Mouse (Mus musculus) limb, embryonic 11.5 days (tissue): Measurements from ENCODE around the gene Elmo2. TPM values are rescaled to one million over a fixed set of nuclear protein-coding genes. Genes with fewer than 3 reads are reported as not detected.
A peak's percentile ranks its signal among the peaks of the same experiment; 100 is the strongest.

Source experiments
- ATAC-seq: fragments of 200-750 bp; cut with Nextera tagmentation; 2 replicates; pipeline ENCODE4 v1.8.0; 2017; ENCODE audit warnings: low read depth; ENCODE audit not compliant: insufficient number of reproducible peaks, low FRiP score, low TSS enrichment
- DNase-seq: peaks from one replicate; pipeline ENCODE4 v3.0.0-alpha.2; 2015; ENCODE audit warnings: low spot score
- H3K27ac ChIP-seq: fragments of 300-500 bp; sonication (generic); replicated peaks from 2 replicates; pipeline ENCODE4 v1.5.1; 2014; ENCODE audit warnings: low read depth, mild to moderate bottlenecking, low read length
- H3K27me3 ChIP-seq: fragments of 300-500 bp; sonication (generic); 2 replicates; pipeline ENCODE4 v1.6.1; 2014; ENCODE audit warnings: mild to moderate bottlenecking, low read length, mixed read lengths; ENCODE audit not compliant: control insufficient read depth, insufficient read depth
- H3K36me3 ChIP-seq: fragments of 300-500 bp; sonication (generic); 2 replicates; pipeline ENCODE4 v1.6.1; 2014; ENCODE audit warnings: mild to moderate bottlenecking, low read length, moderate library complexity, mixed read lengths; ENCODE audit not compliant: control insufficient read depth, insufficient read depth
- H3K4me1 ChIP-seq: fragments of 300-500 bp; sonication (generic); 2 replicates; pipeline ENCODE4 v1.6.1; 2014; ENCODE audit warnings: low read length, mixed read lengths; ENCODE audit not compliant: control insufficient read depth, insufficient read depth
- H3K4me2 ChIP-seq: fragments of 300-500 bp; sonication (generic); 2 replicates; pipeline ENCODE4 v1.6.1; 2014; ENCODE audit warnings: low read depth, mild to moderate bottlenecking, moderate library complexity; ENCODE audit not compliant: severe bottlenecking
- H3K4me3 ChIP-seq: fragments of 300-500 bp; sonication (generic); 2 replicates; pipeline ENCODE4 v1.5.1; 2014; ENCODE audit warnings: low read depth, low read length
- H3K9ac ChIP-seq: fragments of 300-500 bp; sonication (generic); 2 replicates; pipeline ENCODE4 v1.6.1; 2014; ENCODE audit warnings: mild to moderate bottlenecking, low read length
- H3K9me3 ChIP-seq: fragments of 300-500 bp; sonication (generic); 2 replicates; pipeline ENCODE4 v1.6.1; 2016; ENCODE audit warnings: low read length; ENCODE audit not compliant: control insufficient read depth
- WGBS: fragments of 180-500 bp; shearing (Covaris S2); extraction: QIAGEN DNeasy Blood & Tissue Kit; methylation state at CpG from one replicate; pipeline ENCODE4 v1.1.7; 2014; 5-methylcytosine and 5-hydroxymethylcytosine counted together
- polyA plus RNA-seq: library from polyadenylated mRNA; unstranded; fragments of >200 nt; fragmentation: Nextera tagmentation; extraction: Ambion mirVana; gene quantifications from 2 replicates; pipeline ENCODE4 v1.2.1, GENCODE M21; 2014

Elmo2 gene
- polyA plus RNA-seq, 1 experiment from 2014 or later: 86.0 TPM

DNA sequence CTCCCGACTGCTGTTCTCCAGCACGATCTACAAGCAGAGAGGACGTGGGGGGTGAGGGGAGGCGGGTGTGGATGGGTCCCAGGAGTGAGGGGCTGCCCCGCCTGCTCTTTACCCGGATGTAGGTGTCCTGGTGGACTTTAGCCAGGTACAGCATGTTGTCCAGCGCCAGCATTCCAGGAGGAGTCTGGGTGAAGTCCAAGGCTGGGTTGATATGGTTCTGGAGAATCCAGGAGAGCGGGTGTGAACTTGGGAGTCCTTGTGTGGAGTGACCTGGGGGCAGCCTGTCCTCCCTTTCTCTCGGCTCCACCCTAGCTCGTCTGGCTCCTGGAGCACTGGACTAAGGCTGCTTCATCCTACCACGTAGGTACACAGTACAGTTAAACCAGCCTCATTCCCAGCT is 28.9 kb downstream of the Elmo2 start:
- ATAC-seq (no peak), DNase-seq (no peak)
- Histone ChIP-seq H3K4me3 (no peak overlapping the region), H3K4me1 (no peaks in the 10 kb centered on the region), H3K9me3 (no peaks in the 10 kb centered on the region), H3K9ac (no peak overlapping the region), H3K27me3 (no peaks in the 10 kb centered on the region), H3K4me2 (no peak overlapping the region), H3K27ac (no peak overlapping the region), H3K36me3 (peaks cover 16% of the 10 kb centered on the region)
- 94% methylated on average over 11 of the region's 11 CpGs for WGBS

DNA sequence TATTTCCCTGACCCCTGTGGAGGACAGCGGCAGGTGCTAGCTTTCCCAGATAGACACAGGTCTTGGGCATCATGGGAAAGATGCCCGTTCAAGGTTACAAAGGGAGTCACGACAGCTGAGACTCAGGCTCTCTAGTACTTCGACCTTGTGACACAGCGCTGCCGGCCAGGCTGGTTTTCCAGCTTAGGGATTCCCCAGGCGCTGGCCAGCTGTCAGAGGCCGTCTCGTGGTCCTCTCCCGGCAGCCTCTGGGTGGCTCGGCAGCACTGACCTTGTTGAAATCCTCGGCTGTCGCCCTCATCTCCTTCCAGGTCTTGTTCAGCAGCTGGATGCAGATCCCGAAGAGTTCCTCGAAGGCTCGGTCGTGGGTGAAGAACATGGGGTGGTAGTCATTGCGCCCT is 29.7 kb downstream of the Elmo2 start:
- no peak for ATAC-seq
- H3K4me1 ChIP-seq: no peaks in the 10 kb centered on the region
- H3K36me3 ChIP-seq: peaks cover 16% of the 10 kb centered on the region
- no peak for DNase-seq
- no peak overlapping the region for H3K4me2 ChIP-seq
- no peaks in the 10 kb centered on the region for H3K27me3 ChIP-seq
- H3K9ac ChIP-seq: no peak overlapping the region
- H3K27ac ChIP-seq: no peak overlapping the region
- no peak overlapping the region for H3K4me3 ChIP-seq
- WGBS: 91% methylated on average over 18 of the region's 18 CpGs
- no peaks in the 10 kb centered on the region for H3K9me3 ChIP-seq

DNA sequence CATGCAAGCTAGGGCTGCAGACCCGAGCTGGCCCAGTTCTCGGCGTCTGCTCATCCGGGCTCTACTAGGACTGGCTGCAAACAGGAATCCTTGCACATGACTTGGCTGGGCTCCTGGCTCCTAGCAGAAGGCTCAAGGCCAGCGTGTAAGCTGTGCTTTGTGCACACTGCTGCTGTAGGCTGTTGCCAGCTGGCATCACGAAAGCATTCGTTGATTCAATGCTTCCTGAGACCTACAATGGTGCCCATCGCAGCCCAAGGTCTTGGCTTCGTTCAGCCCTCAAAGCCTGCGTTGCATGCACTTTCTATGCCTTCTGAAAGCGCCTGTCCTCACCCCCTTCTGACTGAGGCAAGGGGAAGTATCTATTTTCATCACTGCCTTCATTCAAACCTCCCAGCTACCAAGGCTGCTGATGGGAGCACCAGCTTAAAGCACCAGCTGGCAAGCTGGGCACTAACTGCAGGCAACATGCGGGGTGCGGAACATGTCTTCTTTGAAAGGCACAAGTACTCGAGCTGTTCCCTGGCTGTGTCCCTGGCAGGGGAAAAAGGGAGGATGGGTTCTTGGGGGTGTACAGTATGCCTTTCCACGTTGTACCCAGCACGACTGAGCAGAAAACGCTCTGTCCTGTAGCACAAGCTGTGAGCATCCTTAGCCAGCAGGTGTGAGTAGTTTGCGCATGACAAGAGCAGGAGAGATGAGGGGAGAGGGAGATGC is 37.8 kb downstream of the Elmo2 start:
- peak overlapping the region; percentile 39; the same call in 1 of the 2 replicates for H3K9ac ChIP-seq
- H3K4me2 ChIP-seq: peak overlapping the region; percentile 87
- no peak for ATAC-seq
- H3K27me3 ChIP-seq: no peaks in the 10 kb centered on the region
- WGBS: 68% methylated on average over 18 of the region's 18 CpGs
- no peak overlapping the region; the same call in 1 of the 2 replicates for H3K27ac ChIP-seq
- H3K4me3 ChIP-seq: peak overlapping the region; percentile 83
- peaks cover 3% of the 10 kb centered on the region; the same call in 1 of the 2 replicates for H3K36me3 ChIP-seq
- H3K4me1 ChIP-seq: peaks cover 16% of the 10 kb centered on the region; the same call in 1 of the 2 replicates
- no peaks in the 10 kb centered on the region for H3K9me3 ChIP-seq
- DNase-seq: no peak

DNA sequence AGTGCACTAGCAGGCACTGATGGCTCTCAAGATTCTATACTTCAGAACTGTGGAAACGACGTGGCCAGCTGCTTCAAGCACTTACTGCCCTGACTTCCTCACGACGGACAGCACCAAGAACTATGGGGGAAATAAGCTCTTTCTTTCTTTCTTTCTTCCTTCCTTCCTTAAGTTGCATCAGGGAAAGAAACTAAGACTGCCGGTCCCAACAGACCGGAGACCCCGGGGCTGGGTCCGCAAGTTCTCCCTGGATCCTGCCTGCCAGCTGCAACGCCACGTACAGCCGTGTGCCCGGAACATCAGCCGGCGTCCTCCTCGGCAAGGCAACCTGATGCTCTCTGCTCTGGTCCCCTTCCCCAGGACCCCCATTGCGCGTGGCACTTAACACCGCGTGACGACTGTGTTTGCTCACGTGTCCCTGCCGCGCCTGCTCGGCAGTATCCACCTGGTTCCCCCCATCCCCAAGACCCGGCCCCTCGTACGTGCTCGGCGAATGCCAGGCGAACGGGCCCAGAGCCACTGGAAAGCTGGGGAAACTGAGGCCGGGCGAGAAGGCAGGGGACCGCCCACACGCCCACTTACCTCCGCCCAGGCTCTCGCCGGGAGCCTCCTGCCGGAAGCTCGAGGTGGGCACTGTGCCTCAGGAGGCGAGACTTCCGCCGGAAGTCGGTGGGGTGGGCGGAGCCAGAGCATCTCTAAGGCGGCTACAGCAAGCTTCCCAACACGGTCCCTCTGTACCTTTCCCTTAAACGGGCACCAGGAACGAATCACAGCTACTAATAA is 38.9 kb downstream of the Elmo2 start, which contains the start of gene Slc35c2:
TSS of gene Slc35c2 (minus strand) at position 668 of the 783 bp plus-strand sequence.
- ATAC-seq (peak; percentile 82), DNase-seq (peak; percentile 95)
- Histone ChIP-seq H3K27me3 (no peaks in the 10 kb centered on the region), H3K4me3 (peak within 1 kb of the TSS; percentile 83), H3K4me1 (peaks cover 16% of the 10 kb centered on the region; the same call in 1 of the 2 replicates), H3K36me3 (peaks cover 3% of the 10 kb centered on the region; the same call in 1 of the 2 replicates), H3K4me2 (peak within 1 kb of the TSS; percentile 87), H3K9me3 (no peaks in the 10 kb centered on the region), H3K9ac (peak within 1 kb of the TSS; percentile 72), H3K27ac (no peak within 1 kb of the TSS; the same call in 1 of the 2 replicates)
- under 1% methylated on average over 49 of the region's 49 CpGs for WGBS

DNA sequence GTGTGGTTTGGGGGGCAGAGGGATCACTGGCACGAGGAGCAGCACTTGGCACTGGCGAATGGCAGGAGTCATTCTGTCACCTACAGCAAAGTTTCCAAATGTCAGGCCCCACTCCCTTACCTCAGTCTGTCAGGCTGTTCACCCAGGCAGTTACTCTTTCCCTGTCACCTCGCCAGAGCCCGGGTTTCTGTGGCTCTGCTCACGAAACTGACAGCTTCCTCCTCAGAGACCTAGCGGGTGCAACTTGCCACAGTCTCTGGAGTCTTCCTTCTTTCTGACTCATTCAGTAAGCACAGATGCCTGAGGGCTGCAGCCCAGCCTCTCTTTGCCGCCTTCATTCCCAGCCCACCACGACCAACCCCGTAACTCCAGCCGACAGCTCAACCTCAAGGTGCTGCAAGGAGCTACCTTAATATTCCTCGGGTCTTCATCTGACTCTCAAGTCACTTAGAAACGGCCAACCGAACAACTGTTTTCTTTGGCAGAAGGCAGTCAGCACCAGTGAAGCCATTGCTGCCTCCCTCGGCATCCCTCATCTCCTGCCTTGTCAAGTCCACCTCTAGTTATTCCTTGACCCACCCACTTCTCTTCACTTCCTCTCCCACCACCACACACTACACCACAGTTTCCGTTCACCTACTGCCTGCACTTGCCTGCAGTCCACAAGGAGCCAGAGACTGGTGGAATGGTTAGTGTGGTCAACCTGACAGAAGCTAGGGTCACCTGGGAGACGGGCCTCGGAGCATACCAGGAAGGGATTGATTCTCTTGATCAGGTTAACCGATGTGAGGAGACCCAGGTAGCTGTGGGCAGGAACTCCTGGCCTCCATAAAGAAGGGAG is 39.7 kb downstream of the Elmo2 start:
- Histone ChIP-seq H3K27ac (no peak overlapping the region), H3K9me3 (no peaks in the 10 kb centered on the region), H3K4me2 (peak overlapping the region; percentile 87), H3K36me3 (peaks cover under 1% of the 10 kb centered on the region; the same call in 1 of the 2 replicates), H3K27me3 (no peaks in the 10 kb centered on the region), H3K9ac (peak overlapping the region; percentile 72), H3K4me3 (peak overlapping the region; percentile 83), H3K4me1 (peaks cover 16% of the 10 kb centered on the region; the same call in 1 of the 2 replicates)
- 70% methylated on average over 18 of the region's 18 CpGs for WGBS
- no peak for DNase-seq
- ATAC-seq: no peak

DNA sequence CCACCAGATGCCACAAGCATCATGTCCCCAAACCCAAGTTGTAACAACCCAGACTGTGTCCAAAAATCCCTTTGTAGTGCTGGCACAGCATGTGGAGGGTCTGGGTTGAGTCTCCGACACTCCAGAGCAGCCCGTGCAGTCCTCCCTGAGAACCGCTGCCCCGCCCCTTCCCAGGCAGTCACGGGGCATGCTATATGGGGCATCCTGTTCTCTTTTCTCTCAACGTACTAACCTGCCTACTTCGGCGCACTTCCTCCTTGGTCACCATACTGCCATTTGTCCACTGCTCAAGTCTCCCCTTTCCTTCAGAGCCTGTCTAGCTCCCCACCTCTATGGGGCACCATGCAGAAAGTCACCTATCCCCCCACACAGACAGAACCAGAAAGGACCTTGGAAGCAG is 40.7 kb downstream of the Elmo2 start:
- ATAC-seq (no peak), DNase-seq (no peak)
- H3K9ac ChIP-seq: no peak overlapping the region
- no peak overlapping the region for H3K4me2 ChIP-seq
- H3K27ac ChIP-seq: no peak overlapping the region
- peaks cover 16% of the 10 kb centered on the region; the same call in 1 of the 2 replicates for H3K4me1 ChIP-seq
- peaks cover 2% of the 10 kb centered on the region; the same call in 1 of the 2 replicates for H3K36me3 ChIP-seq
- no peaks in the 10 kb centered on the region for H3K9me3 ChIP-seq
- H3K4me3 ChIP-seq: no peak overlapping the region
- WGBS: 92% methylated on average over 8 of the region's 8 CpGs
- H3K27me3 ChIP-seq: no peaks in the 10 kb centered on the region

DNA sequence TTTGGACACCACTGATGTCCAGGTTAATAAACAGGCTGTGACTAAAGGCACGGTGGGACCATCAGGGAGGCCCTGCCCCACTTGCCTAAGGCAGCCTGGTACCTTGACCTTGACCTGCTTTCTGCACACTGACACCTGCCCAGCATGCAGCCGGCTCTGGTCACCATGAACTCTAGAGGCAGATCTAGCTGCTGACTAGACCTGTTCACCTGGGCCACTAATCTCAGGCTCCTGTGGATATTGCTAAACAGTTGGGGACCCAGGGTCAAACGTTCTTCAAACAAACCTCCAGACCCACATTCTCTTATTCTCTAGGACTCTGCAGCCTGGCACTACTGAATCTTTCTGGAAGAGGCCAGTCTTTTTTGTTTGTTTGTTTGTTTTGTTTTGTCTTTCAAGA is 41.2 kb downstream of the Elmo2 start:
- Histone ChIP-seq H3K27ac (no peak overlapping the region), H3K4me2 (no peak overlapping the region), H3K4me3 (no peak overlapping the region), H3K9ac (no peak overlapping the region), H3K27me3 (no peaks in the 10 kb centered on the region), H3K4me1 (peaks cover 16% of the 10 kb centered on the region; the same call in 1 of the 2 replicates), H3K9me3 (no peaks in the 10 kb centered on the region), H3K36me3 (peaks cover 2% of the 10 kb centered on the region; the same call in 1 of the 2 replicates)
- no peak for ATAC-seq
- DNase-seq: no peak
- WGBS: 79% methylated on average over 3 of the region's 3 CpGs

DNA sequence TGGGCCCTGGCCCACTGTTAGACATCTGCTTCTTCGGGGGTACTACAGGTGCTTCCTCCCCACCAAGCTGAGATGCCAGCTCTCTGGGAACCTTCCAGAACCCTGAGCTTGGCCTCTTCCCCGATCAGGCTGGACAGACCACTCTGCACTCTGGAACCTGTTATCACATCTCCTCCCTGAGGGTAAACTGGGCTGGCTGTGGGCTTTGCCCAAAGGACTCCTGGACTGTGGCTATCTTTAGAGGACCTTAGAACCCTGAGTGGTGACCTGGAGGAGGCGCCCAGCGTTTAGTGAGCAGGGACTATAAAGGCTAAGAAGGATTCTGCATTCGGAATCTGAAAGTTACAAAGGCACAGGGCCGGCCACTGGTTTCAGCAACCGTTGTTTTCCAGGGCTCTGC is 41.9 kb downstream of the Elmo2 start:
- Histone ChIP-seq H3K27ac (no peak overlapping the region), H3K9ac (no peak overlapping the region), H3K36me3 (peaks cover 2% of the 10 kb centered on the region; the same call in 1 of the 2 replicates), H3K4me3 (no peak overlapping the region), H3K4me2 (no peak overlapping the region), H3K27me3 (no peaks in the 10 kb centered on the region), H3K4me1 (peaks cover 16% of the 10 kb centered on the region; the same call in 1 of the 2 replicates), H3K9me3 (no peaks in the 10 kb centered on the region)
- DNase-seq: no peak
- ATAC-seq: no peak
- WGBS: 89% methylated on average over 7 of the region's 7 CpGs
